Mouse (Mus musculus) ES-Bruce4 (cell line): ENCODE data around the gene Hectd4. TPM values are rescaled to one million over a fixed set of nuclear protein-coding genes. Genes with fewer than 3 reads are reported as not detected.
"Not testable (repeated sequence)": the region's sequence is repeated elsewhere in the genome, so short reads cannot be mapped to it uniquely, and the experiment has no call there.

Experiments
- H3K27ac ChIP-seq: 2 replicates; pipeline ENCODE4 v1.5.1; 2012; ENCODE audit warnings: low read length, inconsistent platforms; ENCODE audit not compliant: insufficient read depth
- H3K27me3 ChIP-seq: 2 replicates; pipeline ENCODE4 v1.6.1; 2012; ENCODE audit warnings: mild to moderate bottlenecking, low read length, inconsistent platforms; ENCODE audit not compliant: control insufficient read depth, poor library complexity, insufficient read depth, severe bottlenecking
- H3K36me3 ChIP-seq: 2 replicates; pipeline ENCODE4 v1.6.1; 2012; ENCODE audit warnings: inconsistent platforms, mild to moderate bottlenecking, low read length, moderate library complexity; ENCODE audit not compliant: control insufficient read depth, poor library complexity, insufficient read depth, severe bottlenecking
- H3K4me1 ChIP-seq: one replicate; pipeline ENCODE4 v1.8.1; 2011; ENCODE audit warnings: low read length; ENCODE audit not compliant: control insufficient read depth, insufficient read depth
- H3K4me3 ChIP-seq: 2 replicates; pipeline ENCODE4 v1.5.1; 2011; ENCODE audit warnings: low read depth, mild to moderate bottlenecking, low read length
- H3K9ac ChIP-seq: 2 replicates; pipeline ENCODE4 v1.6.1; 2012; ENCODE audit warnings: low read depth, mild to moderate bottlenecking, inconsistent platforms; ENCODE audit not compliant: poor library complexity, severe bottlenecking
- H3K9me3 ChIP-seq: replicated peaks from 2 replicates; pipeline ENCODE4 v1.6.1; 2012; ENCODE audit warnings: mild to moderate bottlenecking, low read length, inconsistent platforms; ENCODE audit not compliant: control insufficient read depth, poor library complexity, insufficient read depth, severe bottlenecking
- CTCF ChIP-seq: IDR thresholded peaks from one replicate; pipeline ENCODE4 v1.8.1; 2011; ENCODE audit warnings: low read depth, low read length
- EP300 ChIP-seq: IDR thresholded peaks from 2 replicates; pipeline ENCODE4 v1.6.1; 2011; ENCODE audit warnings: low read depth, low read length; ENCODE audit not compliant: insufficient read depth
- POLR2A ChIP-seq: IDR thresholded peaks from one replicate; pipeline ENCODE4 v1.8.1; 2011; ENCODE audit warnings: low read length; ENCODE audit not compliant: insufficient read depth
- polyA plus RNA-seq: library from polyadenylated mRNA; stranded (reverse); fragments of >200 nt; gene quantifications from 2 replicates; pipeline ENCODE4 v1.2.4, GENCODE M21; 2011; ENCODE audit warnings: low read depth; ENCODE audit not compliant: missing spikeins, insufficient read depth, insufficient read length

Hectd4 gene
- polyA plus RNA-seq, 1 experiment: 15.9 TPM

DNA sequence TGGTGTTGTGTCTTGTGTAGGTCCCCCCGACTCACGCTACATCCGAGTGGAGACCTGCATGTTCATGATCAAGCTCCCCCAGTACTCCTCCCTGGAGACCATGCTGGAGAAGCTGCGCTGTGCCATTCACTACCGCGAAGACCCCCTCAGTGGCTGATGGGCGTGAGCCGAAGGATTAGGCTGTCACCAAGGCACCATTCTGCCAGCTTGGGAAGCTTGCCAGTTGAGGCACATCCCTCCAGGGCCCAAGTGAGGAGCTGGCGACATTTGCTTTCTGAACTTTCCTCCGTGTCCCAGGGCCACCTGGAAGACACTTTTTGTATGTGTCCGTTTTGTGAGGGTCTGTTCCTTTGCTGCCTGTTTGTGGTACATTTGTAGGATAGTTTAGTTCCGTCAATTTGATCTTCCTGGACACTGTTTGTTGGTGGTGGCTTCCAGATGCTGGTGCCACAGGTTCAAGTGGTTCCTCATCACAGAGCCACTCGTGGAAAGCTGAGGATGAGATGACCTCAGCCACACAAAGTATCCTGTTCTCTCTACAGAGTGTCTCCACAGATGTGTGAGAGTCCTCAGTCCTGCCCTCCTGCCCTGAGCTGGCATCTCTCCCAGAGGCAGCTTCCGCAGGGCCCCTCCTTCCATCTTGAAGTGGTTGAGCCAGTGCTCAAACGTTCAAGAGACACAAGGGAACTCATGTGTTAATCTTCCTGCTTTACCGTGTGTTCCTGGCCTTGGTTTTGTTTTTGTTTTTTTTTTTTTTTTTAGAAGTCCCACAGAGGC, 146.6 kb downstream of the Hectd4 start:
- Histone ChIP-seq H3K9ac (no peak overlapping the region), H3K4me3 (no peak overlapping the region), H3K4me1 (no peaks in the 10 kb centered on the region), H3K9me3 (no peaks in the 10 kb centered on the region), H3K36me3 (no peaks in the 10 kb centered on the region), H3K27me3 (no peaks in the 10 kb centered on the region), H3K27ac (no peak overlapping the region)
- TF ChIP-seq POLR2A (no peak), CTCF (no peak), EP300 (no peak)

DNA sequence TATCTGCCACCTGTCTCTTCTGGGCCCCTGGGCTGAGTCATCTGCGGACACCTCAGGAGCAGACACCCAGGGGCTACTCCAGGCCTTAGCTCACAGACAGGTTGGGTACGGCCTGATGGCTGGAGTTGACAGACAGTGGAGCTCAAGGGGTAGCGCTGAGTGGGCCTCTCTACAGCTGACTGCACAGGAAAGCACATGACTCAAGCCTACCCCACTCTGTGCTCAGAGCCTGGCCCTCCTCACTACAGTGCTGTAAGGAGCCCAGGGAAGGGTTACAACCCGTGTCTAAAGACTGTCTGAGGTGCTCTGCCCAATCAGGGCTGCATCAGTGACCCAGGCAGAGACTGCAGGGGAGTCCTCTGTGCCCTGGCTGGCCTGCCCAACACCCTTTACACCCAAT, 147.2 kb downstream of the Hectd4 start:
- Histone ChIP-seq H3K27me3 (no peaks in the 10 kb centered on the region), H3K4me1 (no peaks in the 10 kb centered on the region), H3K4me3 (no peak overlapping the region), H3K9ac (no peak overlapping the region), H3K27ac (no peak overlapping the region), H3K9me3 (no peaks in the 10 kb centered on the region), H3K36me3 (no peaks in the 10 kb centered on the region)
- TF ChIP-seq POLR2A: no peak
- no peak for TF ChIP-seq EP300
- no peak for TF ChIP-seq CTCF

DNA sequence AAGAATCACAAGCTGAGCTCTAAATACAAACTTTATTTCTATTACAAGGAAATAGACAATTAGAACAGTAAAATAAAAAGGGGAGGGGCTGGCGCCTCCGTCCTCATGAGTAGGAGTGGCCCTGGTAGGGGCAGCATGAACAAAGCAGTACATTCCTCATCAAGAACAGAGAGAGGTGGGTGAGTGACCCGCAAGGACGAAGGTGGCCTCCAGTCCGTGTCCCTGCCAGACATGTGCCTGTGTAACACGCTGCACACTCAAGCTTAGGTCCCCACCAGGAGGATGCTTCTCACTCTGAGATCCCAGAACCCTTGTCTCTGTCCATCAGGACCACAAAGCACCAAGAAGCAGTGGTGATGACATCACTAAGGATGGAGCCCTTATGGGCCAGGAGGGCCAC, 151.7 kb downstream of the Hectd4 start:
- no peaks in the 10 kb centered on the region for H3K9me3 ChIP-seq
- H3K9ac ChIP-seq: no peak overlapping the region
- no peak for TF ChIP-seq POLR2A
- TF ChIP-seq EP300: no peak
- TF ChIP-seq CTCF: no peak
- H3K36me3 ChIP-seq: 0 out of 2 replicates have a peak, but pooled peaks cover 6% of the 10 kb centered on the region
- no peaks in the 10 kb centered on the region for H3K27me3 ChIP-seq
- no peaks in the 10 kb centered on the region for H3K4me1 ChIP-seq
- no peak overlapping the region for H3K27ac ChIP-seq
- H3K4me3 ChIP-seq: no peak overlapping the region

DNA sequence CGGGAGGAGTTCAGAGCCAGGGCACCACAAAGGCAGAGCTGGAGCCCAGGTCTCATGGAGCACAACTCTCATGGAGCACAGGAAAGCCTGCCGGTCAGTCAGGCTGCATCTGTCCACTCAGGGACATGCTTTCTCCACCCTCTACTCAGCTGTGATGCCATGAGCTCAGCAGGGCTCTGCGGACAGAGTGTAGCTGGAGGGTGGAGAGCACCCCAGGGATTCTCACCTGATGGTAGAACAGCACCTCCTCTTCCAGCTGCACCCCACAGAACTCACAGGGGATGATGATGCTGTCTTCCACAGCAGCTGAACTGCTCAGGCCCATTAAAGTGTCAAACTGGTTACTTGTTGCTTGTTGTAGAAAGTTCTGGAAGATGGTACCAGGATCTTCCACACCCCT, 154.8 kb downstream of the Hectd4 start:
- no peak for TF ChIP-seq EP300
- TF ChIP-seq CTCF: no peak
- no peak for TF ChIP-seq POLR2A

DNA sequence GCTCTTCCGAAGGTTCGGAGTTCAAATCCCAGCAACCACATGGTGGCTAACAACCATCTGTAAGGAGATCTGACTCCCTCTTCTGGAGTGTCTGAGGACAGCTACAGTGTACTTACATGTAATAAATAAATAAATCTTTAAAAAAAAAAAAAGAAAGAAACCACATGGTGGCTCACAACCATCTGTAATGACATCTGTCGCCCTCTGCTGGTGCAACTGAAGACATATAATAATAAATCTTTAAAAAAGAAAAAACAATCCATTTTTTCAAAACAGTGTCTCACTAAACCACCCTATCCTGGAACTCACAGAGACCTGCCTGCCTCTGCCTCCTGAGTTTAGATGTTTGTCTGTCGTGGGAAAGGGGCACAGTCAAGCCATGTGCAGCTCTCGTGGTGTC, 157.0 kb downstream of the Hectd4 start:
- H3K4me3 ChIP-seq, H3K4me1 ChIP-seq, H3K9ac ChIP-seq, H3K36me3 ChIP-seq, H3K27ac ChIP-seq, H3K27me3 ChIP-seq, H3K9me3 ChIP-seq: not testable (repeated sequence)

More for the DNA sequence above, 154.8 kb downstream of the Hectd4 start:
- Histone ChIP-seq H3K9me3 (no peaks in the 10 kb centered on the region), H3K27ac (no peak overlapping the region), H3K36me3 (0 out of 2 replicates have a peak, but pooled peaks cover 6% of the 10 kb centered on the region), H3K9ac (no peak overlapping the region), H3K4me1 (no peaks in the 10 kb centered on the region), H3K4me3 (no peak overlapping the region), H3K27me3 (no peaks in the 10 kb centered on the region)

DNA sequence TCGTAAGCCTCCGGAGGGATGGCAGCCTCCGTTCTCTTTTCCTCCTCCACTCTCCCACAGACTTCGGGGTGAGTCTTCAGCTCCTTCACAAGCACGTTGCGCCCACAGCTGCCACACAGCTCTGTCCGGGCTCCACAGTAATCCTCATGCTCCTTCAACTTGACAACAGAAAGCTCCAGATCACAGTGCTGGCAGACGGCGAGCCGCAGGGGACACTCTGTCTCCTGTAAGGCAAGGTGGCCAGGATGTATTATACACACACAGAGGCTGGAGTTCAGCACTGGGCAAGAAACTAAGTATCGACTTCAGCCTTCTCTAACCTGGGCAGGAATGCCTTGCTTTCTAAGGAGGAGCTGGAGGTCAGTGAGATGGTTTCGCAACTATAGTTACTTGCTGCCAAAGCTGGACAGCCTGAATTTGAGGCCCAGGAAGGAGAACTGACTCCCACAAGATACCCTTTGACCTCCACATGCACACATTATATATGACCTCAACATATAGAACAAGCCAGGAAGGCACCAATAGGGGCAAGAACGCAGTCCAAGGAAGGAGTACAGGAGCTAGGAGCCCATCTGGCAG, 158.7 kb downstream of the Hectd4 start:
- Histone ChIP-seq H3K4me1 (no peaks in the 10 kb centered on the region), H3K4me3 (no peak overlapping the region), H3K36me3 (0 out of 2 replicates have a peak, but pooled peaks cover 3% of the 10 kb centered on the region), H3K27ac (no peak overlapping the region), H3K27me3 (no peaks in the 10 kb centered on the region), H3K9me3 (no peaks in the 10 kb centered on the region), H3K9ac (no peak overlapping the region)
- TF ChIP-seq EP300: no peak
- TF ChIP-seq POLR2A: no peak
- TF ChIP-seq CTCF: no peak
